8 mouse cellular contexts compared by ENCODE assay signal in genomic region chr7:139978278-139978892, GRCm38 (mm10). TPM values are rescaled to one million over a fixed set of nuclear protein-coding genes. Genes with fewer than 3 reads are reported as not detected.
DNase-seq lines count a peak whose midpoint lies in the region; ATAC-seq and TF ChIP-seq lines count a peak whose summit lies in the region.

Gene 6430531B16Rik, minus strand, starts transcription at chr7:139978755.

- no peak for TF ChIP-seq CTCF in MEL (IDR thresholded peaks at IDR 0.05 in 2 of 3, conservative IDR thresholded peaks at IDR 0.05 in 1 of 3; ENCODE audit: control insufficient read depth in 1 of 3, insufficient read depth in 1 of 3, low read depth in 2 of 3, low read length in 3 of 3, poor library complexity in 1 of 3, severe bottlenecking in 1 of 3)
- no peak for TF ChIP-seq CTCF in layer of hippocampus, adult 2 months (conservative IDR thresholded peaks at IDR 0.05)
- TF ChIP-seq CTCF in testis, adult 2 months (IDR thresholded peaks at IDR 0.05; ENCODE audit: control insufficient read depth, insufficient read depth, insufficient replicate concordance, low read depth, low read length) = no peak

- H3K4me3 ChIP-seq in MEL (ENCODE audit: control insufficient read depth in 1 of 2, insufficient read depth in 1 of 2, low read depth in 2 of 2, low read length in 2 of 2) = peak within 1 kb of the TSS; percentile 40 to 46
- peak within 1 kb of the TSS; percentile 53 for H3K4me3 ChIP-seq in layer of hippocampus, adult 2 months
- peak within 1 kb of the TSS; percentile 56 for H3K4me3 ChIP-seq in neural tube, embryonic 15.5 days (replicated peaks)
- H3K4me3 ChIP-seq in testis, adult 2 months (ENCODE audit: control insufficient read depth, low read depth, low read length) = peak within 1 kb of the TSS; percentile 96

- H3K4me2 ChIP-seq in neural tube, embryonic 15.5 days = peak within 1 kb of the TSS; percentile 90

- no peak for TF ChIP-seq POLR2A in MEL (IDR thresholded peaks at IDR 0.05; ENCODE audit: control insufficient read depth in 1 of 2, insufficient read depth in 1 of 2, low read depth in 1 of 2, low read length in 2 of 2, poor library complexity in 1 of 2)
- TF ChIP-seq POLR2A in testis, adult 2 months (IDR thresholded peaks at IDR 0.05; ENCODE audit: control insufficient read depth, low read depth, low read length) = peak; percentile 75

- peaks cover 0 to 24% of the 10 kb centered on the region in 2 experiments; a peak in 3 of 4 replicates for H3K4me1 ChIP-seq in MEL (ENCODE audit: control insufficient read depth in 1 of 2, insufficient read depth in 2 of 2, low read length in 2 of 2)
- H3K4me1 ChIP-seq in neural tube, embryonic 15.5 days = peaks cover 10% of the 10 kb centered on the region
- H3K4me1 ChIP-seq in testis, adult 2 months (ENCODE audit: control insufficient read depth, insufficient read depth, low read length) = peaks cover 9% of the 10 kb centered on the region

- peak within 1 kb of the TSS; percentile 33; the same call in 1 of the 2 replicates for H3K9ac ChIP-seq in MEL (ENCODE audit: control insufficient read depth, low read depth, low read length, poor library complexity, severe bottlenecking)
- peak within 1 kb of the TSS; percentile 56 for H3K9ac ChIP-seq in neural tube, embryonic 15.5 days (replicated peaks)

- H3K27me3 ChIP-seq in MEL (ENCODE audit: control insufficient read depth in 1 of 2, insufficient read depth in 2 of 2, low read length in 2 of 2) = no peaks in the 10 kb centered on the region
- no peaks in the 10 kb centered on the region for H3K27me3 ChIP-seq in neural tube, embryonic 15.5 days (replicated peaks)
- H3K27me3 ChIP-seq in testis, adult 2 months (ENCODE audit: control insufficient read depth, insufficient read depth, low read length) = no peaks in the 10 kb centered on the region

- H3K36me3 ChIP-seq in MEL (ENCODE audit: control insufficient read depth in 1 of 2, insufficient read depth in 2 of 2, low read length in 2 of 2) = peaks cover 0 to 8% of the 10 kb centered on the region in 2 experiments; a peak in 2 of 4 replicates
- 0 out of 2 replicates have a peak, but pooled peaks cover 3% of the 10 kb centered on the region for H3K36me3 ChIP-seq in neural tube, embryonic 15.5 days
- no peaks in the 10 kb centered on the region for H3K36me3 ChIP-seq in testis, adult 2 months (ENCODE audit: control insufficient read depth, insufficient read depth, low read length)

- DNase-seq in MEL (ENCODE audit: low read depth, low spot score) = peak; percentile 74
- peak; percentile 84 for DNase-seq in cerebellum, adult 9-11 months
- DNase-seq in layer of hippocampus, adult 2 months (ENCODE audit: low spot score in 2 of 2) = peak; percentile 91 to 95
- DNase-seq in lung, adult 18-20 months = peak; percentile 84

- no peaks in the 10 kb centered on the region for H3K9me3 ChIP-seq in MEL (replicated peaks; ENCODE audit: insufficient read depth, low read length)
- no peaks in the 10 kb centered on the region for H3K9me3 ChIP-seq in neural tube, embryonic 15.5 days (replicated peaks)

- 2% methylated on average over 32 of the region's 32 CpGs for WGBS in neural tube, embryonic 15.5 days

- H3K27ac ChIP-seq in MEL (ENCODE audit: control insufficient read depth, low read depth, low read length) = no peak within 1 kb of the TSS
- H3K27ac ChIP-seq in layer of hippocampus, adult 2 months = peak within 1 kb of the TSS; percentile 93
- peak within 1 kb of the TSS; percentile 68 for H3K27ac ChIP-seq in neural tube, embryonic 15.5 days (replicated peaks)
- H3K27ac ChIP-seq in testis, adult 2 months (ENCODE audit: control insufficient read depth, insufficient read depth, low read depth, low read length) = peak within 1 kb of the TSS; percentile 89

- no peak for TF ChIP-seq EP300 in MEL (IDR thresholded peaks at IDR 0.05; ENCODE audit: low read depth in 1 of 2, low read length in 2 of 2)

- TF ChIP-seq RAD21 in MEL (IDR thresholded peaks at IDR 0.05; ENCODE audit: low read depth, low read length) = no peak

- no peaks in the 10 kb centered on the region for H3K79me2 ChIP-seq in MEL (ENCODE audit: control insufficient read depth, insufficient read depth, low read length, poor library complexity)

- peak; percentile 98 for ATAC-seq in frontal cortex, adult (ENCODE audit: low TSS enrichment)
- ATAC-seq in hematopoietic stem cell, adult 5-6 weeks (replicated peaks in 1 of 2; ENCODE audit: insufficient read depth in 1 of 2, low FRiP score in 2 of 2, low TSS enrichment in 1 of 2, low read depth in 1 of 2, poor library complexity in 2 of 2, severe bottlenecking in 2 of 2) = peak; percentile 68 to 79
- ATAC-seq in neural tube, embryonic 15.5 days (ENCODE audit: low FRiP score) = peak; percentile 95

TF ChIP-seq in MEL, 35 proteins besides CTCF, POLR2A, EP300 and RAD21:
- TF ChIP-seq ZC3H11A (IDR thresholded peaks at IDR 0.05; ENCODE audit: low read depth, low read length) (no peak), ZNF384 (IDR thresholded peaks at IDR 0.05; ENCODE audit: low read depth, low read length) (no peak), GABPA (IDR thresholded peaks at IDR 0.05; ENCODE audit: low read depth, low read length) (no peak), UBTF (IDR thresholded peaks at IDR 0.05; ENCODE audit: borderline replicate concordance, insufficient read depth, low read depth, low read length) (no peak), SIN3A (IDR thresholded peaks at IDR 0.05; ENCODE audit: low read length) (no peak), RCOR1 (IDR thresholded peaks at IDR 0.05; ENCODE audit: low read depth, low read length) (no peak), CHD1 (IDR thresholded peaks at IDR 0.05; ENCODE audit: low read depth, low read length) (no peak), POLR2AphosphoS5 (IDR thresholded peaks at IDR 0.05; ENCODE audit: borderline replicate concordance, low read depth, low read length) (no peak), ZMIZ1 (IDR thresholded peaks at IDR 0.05; ENCODE audit: low read depth, low read length) (no peak), JUND (IDR thresholded peaks at IDR 0.05; ENCODE audit: low read depth, low read length) (no peak), POLR2AphosphoS2 (IDR thresholded peaks at IDR 0.05; ENCODE audit: low read length) (no peak), ETS1 (IDR thresholded peaks at IDR 0.05; ENCODE audit: low read depth, low read length) (no peak), MYC (IDR thresholded peaks at IDR 0.05; ENCODE audit: low read depth, low read length) (no peak), MXI1 (IDR thresholded peaks at IDR 0.05; ENCODE audit: low read depth, low read length) (no peak; the same call in 1 of the 2 replicates), ELF1 (IDR thresholded peaks at IDR 0.05; ENCODE audit: low read depth, low read length) (no peak)
TF ChIP-seq in MEL: peak in this region for 0.

RNA-seq across cellular contexts. Expression of gene 6430531B16Rik, which starts in this region (rescaled TPM):
- total RNA-seq in MEL (2012; rRNA removed) = not detected in 2 replicates
- polyA plus RNA-seq in MEL (2012; ENCODE audit: insufficient read depth in 1 of 2, insufficient read length in 2 of 2, low read depth in 1 of 2, low replicate concordance in 2 of 2, missing spikeins in 1 of 2) = under 1 TPM in 1 of 2 experiments, not detected in 1; 0.13 TPM
- total RNA-seq in hematopoietic stem cell, adult 5-6 weeks (2017) = 1.1 TPM in 1 of 2 replicates, not detected in the other
- 1 to 10 TPM; 1.3 to 1.5 TPM for total RNA-seq in layer of hippocampus, adult 2 months (2021)
- polyA plus RNA-seq in neural tube, embryonic 15.5 days (2015; fragmentation: Nextera tagmentation; extraction: Ambion mirVana) = 0.82 and 1.2 TPM in 2 replicates
- 108 and 114 TPM in 2 replicates for polyA plus RNA-seq in testis, adult 2 months (2012; rRNA removed)

Comparison
In these comparisons a context has a peak if more than half of its experiments do, and no peak if none do; other contexts are left out.
1. RNA of gene 6430531B16Rik (polyA plus RNA-seq): 108 to 114 TPM in testis, adult 2 months; 0.82 to 1.2 TPM in neural tube, embryonic 15.5 days and 0.13 TPM in MEL; every median in the first group is over 10 times any median in the second.
2. Peak in DNase-seq, H3K4me3 ChIP-seq and H3K9ac ChIP-seq in MEL; RNA of the gene not detected or under 1 TPM.
3. H3K4me3 ChIP-seq: peak in every context shown above with its lines; median percentile 96 in testis, adult 2 months; 56 in neural tube, embryonic 15.5 days; 53 in layer of hippocampus, adult 2 months; 43 in MEL.
4. Peak in every context shown above with its lines, with median percentiles within 50 percentile points of each other: DNase-seq and ATAC-seq.